Mouse (Mus musculus) midbrain, embryonic 10.5 days (tissue): ENCODE data around the gene Klk1b21. TPM values are rescaled to one million over a fixed set of nuclear protein-coding genes. Genes with fewer than 3 reads are reported as not detected.
"Not testable (repeated sequence)": the region's sequence is repeated elsewhere in the genome, so short reads cannot be mapped to it uniquely, and the experiment has no call there.

Source experiments
- DNase-seq: peaks from one replicate; pipeline ENCODE4 v3.0.0-alpha.2; 2017; ENCODE audit warnings: low spot score
- H3K27ac ChIP-seq: fragments of 300-500 bp; sonication (generic); replicated peaks from 2 replicates; pipeline ENCODE4 v1.5.1; 2016; ENCODE audit warnings: mild to moderate bottlenecking
- H3K27me3 ChIP-seq: fragments of 300-500 bp; sonication (generic); 2 replicates; pipeline ENCODE4 v1.6.1; 2016; ENCODE audit warnings: low read depth, mild to moderate bottlenecking; ENCODE audit not compliant: poor library complexity, severe bottlenecking
- H3K36me3 ChIP-seq: fragments of 300-500 bp; sonication (generic); 2 replicates; pipeline ENCODE4 v1.6.1; 2016; ENCODE audit warnings: mild to moderate bottlenecking, moderate library complexity
- H3K4me1 ChIP-seq: fragments of 300-500 bp; sonication (generic); 2 replicates; pipeline ENCODE4 v1.6.1; 2016
- H3K4me3 ChIP-seq: fragments of 300-500 bp; sonication (generic); 2 replicates; pipeline ENCODE4 v1.5.1; 2016; ENCODE audit warnings: mild to moderate bottlenecking, moderate library complexity
- H3K9me3 ChIP-seq: fragments of 300-500 bp; sonication (generic); replicated peaks from 2 replicates; pipeline ENCODE4 v1.6.1; 2016; ENCODE audit warnings: mild to moderate bottlenecking
- WGBS: fragments of 180-500 bp; shearing (Covaris S2); methylation state at CpG from one replicate; pipeline ENCODE4 v1.1.7; 2016; 5-methylcytosine and 5-hydroxymethylcytosine counted together
- polyA plus RNA-seq: library from polyadenylated mRNA; unstranded; fragments of >200 nt; fragmentation: Nextera tagmentation; extraction: Ambion mirVana; gene quantifications from 2 replicates; pipeline ENCODE4 v1.2.1, GENCODE M21; 2016

The Klk1b21 gene
- polyA plus RNA-seq = not detected in 2 replicates

DNA sequence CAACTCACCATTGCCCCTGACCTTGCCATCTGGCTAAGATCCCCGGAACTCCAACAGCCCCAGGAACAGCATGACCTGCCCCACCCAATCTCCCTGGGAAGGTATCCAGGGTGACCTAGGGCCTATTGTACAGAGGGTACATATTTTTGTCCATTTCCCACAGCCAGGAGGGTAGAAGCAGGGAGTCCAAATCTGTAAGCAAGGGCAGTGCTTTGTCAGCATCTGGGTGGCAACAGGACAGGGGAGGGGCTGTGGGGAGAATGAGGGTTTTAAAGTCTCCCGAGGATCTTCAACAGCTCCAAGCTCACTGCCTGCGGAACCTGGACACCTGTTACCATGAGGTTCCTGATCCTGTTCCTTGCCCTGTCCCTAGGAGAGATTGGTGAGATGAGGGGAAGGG is at the start of gene Klk1b21:
Klk1b21 (plus strand) TSS at position 301 of the 400 bp plus-strand sequence.
- H3K27ac ChIP-seq = not testable (repeated sequence)
- WGBS = 96% methylated on average over 3 of the region's 3 CpGs

DNA sequence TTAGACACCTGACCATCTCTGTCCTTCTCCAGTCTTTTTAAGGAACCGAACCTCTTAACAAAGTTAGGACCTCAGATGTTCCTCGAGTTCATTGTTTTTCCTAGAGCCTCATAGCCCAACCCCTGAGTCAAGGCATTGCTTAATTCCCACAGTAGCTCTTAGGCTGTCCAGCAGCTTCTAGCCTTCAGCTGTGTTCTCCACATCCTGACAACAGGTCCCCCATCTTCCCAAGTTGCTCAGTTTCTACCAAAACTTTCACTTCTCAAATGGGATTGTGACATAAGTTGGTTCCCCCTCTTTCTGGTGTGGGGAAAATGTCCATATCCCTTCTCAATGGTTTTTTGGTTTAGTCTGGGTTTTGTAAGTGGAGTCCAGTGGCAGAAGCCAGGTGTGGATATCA is 30.0 kb upstream of the Klk1b21 start:
- Histone ChIP-seq H3K27ac (no peak overlapping the region), H3K4me1 (no peaks in the 10 kb centered on the region), H3K27me3 (no peaks in the 10 kb centered on the region), H3K4me3 (no peak overlapping the region), H3K9me3 (no peaks in the 10 kb centered on the region), H3K36me3 (no peaks in the 10 kb centered on the region)
- DNase-seq = no peak
- WGBS = 80% methylated on average over 2 of the region's 2 CpGs

More for the DNA sequence above, at the start of gene Klk1b21:
- not testable (repeated sequence) for DNase-seq, H3K4me1 ChIP-seq, H3K4me3 ChIP-seq, H3K9me3 ChIP-seq, H3K27me3 ChIP-seq, H3K36me3 ChIP-seq

DNA sequence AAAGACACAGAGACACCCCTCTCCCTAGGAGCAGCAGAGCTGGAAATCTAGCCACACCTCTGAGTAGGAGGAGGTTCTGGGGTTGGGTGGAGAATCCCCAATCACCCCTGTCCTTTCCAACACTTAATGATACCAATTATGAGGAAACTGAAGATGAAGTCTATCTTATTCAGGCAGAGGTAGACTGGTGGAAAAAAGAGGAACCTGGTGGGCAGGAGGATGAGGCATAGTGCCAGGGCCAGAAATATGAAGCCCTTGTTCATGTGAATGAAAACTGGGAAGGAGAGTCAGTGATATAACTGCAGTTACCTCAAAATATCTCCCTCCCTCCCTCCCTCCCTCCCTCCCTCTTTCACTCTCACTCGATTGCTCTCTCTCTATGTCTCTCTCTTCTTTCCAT is 24.4 kb upstream of the Klk1b21 start:
- DNase-seq = no peak
- H3K27ac ChIP-seq = no peak overlapping the region
- H3K4me3 ChIP-seq = no peak overlapping the region
- no peaks in the 10 kb centered on the region for H3K36me3 ChIP-seq
- peaks cover 2% of the 10 kb centered on the region; the same call in 1 of the 2 replicates for H3K9me3 ChIP-seq
- 78% methylated on average over 1 of the region's 1 CpGs for WGBS
- H3K4me1 ChIP-seq = no peaks in the 10 kb centered on the region
- no peaks in the 10 kb centered on the region for H3K27me3 ChIP-seq

DNA sequence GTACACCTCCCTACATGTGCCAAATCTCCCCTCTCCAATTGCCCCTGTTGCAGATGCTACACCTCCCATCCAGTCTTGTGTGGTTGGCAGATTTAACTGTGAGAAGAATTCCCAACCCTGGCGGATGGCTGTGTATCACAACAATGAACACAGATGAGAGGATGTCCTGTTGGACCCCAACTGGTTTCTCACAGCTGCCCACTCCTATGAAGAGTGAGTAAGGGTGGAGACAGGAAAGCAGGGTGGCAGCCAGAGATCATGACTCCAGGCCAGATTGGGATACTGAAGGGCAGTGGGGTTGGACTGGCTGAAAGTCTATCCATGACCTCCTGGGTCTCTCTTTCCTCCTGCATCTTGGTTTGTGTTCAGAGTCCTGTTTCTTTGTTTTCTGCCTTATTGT is 6.0 kb upstream of the Klk1b21 start:
- no peak for DNase-seq
- 74% methylated on average over 1 of the region's 1 CpGs for WGBS
- H3K9me3 ChIP-seq = no peaks in the 10 kb centered on the region

DNA sequence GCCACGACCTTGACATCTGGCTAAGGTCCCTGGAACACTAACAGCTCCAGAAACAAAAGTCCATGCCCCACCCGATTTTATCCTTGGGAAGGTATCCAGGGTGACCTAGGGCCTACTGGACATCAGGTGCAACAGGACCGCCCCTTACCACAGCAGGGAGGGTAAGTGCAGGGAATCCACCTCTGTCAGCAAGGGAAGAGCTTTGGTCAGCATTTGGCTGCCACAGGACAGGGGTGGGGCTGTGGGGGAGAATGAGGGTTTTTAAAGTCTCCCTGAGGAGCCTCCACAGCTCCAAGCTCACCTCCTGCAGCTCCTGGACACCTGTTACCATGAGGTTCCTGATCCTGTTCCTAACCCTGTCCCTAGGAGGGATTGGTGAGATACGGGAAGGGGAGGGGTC is 10.2 kb downstream of the Klk1b21 start, which contains the start of gene Klk1b22:
Klk1b22 (plus strand) TSS at position 301 of the 400 bp plus-strand sequence.
- no peaks in the 10 kb centered on the region for H3K36me3 ChIP-seq
- H3K27ac ChIP-seq = no peak within 1 kb of the TSS
- no peaks in the 10 kb centered on the region for H3K9me3 ChIP-seq
- H3K4me3 ChIP-seq = no peak within 1 kb of the TSS
- DNase-seq = no peak
- no peaks in the 10 kb centered on the region for H3K4me1 ChIP-seq
- no peaks in the 10 kb centered on the region for H3K27me3 ChIP-seq
- WGBS = 70% methylated on average over 4 of the region's 4 CpGs

More for the DNA sequence above, 6.0 kb upstream of the Klk1b21 start:
- Histone ChIP-seq H3K27me3 (no peaks in the 10 kb centered on the region), H3K4me3 (no peak overlapping the region), H3K27ac (no peak overlapping the region), H3K36me3 (no peaks in the 10 kb centered on the region), H3K4me1 (no peaks in the 10 kb centered on the region)

DNA sequence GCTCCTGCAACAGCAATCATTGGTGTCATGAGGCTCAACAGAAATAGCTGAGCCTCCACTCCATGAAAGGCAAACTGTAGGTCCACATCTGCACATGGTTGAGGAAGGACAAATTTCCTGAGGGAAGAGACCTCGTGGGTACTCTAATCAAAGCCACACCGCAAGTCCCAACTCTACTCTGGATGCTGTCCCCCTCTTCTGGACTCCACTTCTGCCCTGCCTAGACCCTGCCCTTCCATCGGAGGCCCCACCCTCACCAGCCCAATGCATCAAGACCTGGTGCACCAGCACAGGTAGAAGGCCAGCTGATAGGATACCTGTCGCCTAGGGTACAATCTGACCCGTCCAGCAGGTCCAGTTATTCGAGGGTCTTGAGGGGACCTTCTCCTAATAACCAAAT is 21.3 kb downstream of the Klk1b21 start:
- Histone ChIP-seq H3K27me3 (no peaks in the 10 kb centered on the region), H3K36me3 (no peaks in the 10 kb centered on the region), H3K9me3 (no peaks in the 10 kb centered on the region; the same call in 1 of the 2 replicates), H3K4me1 (no peaks in the 10 kb centered on the region), H3K4me3 (no peak overlapping the region), H3K27ac (no peak overlapping the region)
- DNase-seq = no peak
- 92% methylated on average over 6 of the region's 6 CpGs for whole genome bisulfite sequencing

DNA sequence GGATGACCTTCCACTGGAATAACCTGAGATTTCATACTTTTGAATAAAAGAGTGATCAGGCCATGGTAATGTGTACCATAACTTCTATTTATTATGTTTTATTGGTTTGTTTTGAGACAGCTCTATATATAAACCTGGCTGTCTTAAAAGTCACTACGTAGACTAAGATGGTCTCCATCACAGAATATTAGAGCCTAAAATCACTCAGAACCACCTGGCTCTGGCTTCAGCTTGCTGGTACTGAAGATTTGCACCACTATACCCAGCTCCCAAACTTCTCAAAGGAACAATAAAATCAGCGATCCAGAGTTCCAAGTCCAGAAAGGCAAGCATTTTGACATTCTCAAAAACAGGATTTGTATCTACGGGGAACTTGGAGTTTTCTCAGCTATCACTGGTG is 34.3 kb downstream of the Klk1b21 start, which contains the start of gene Klk1b16:
Klk1b16 (plus strand) TSS at position 301 of the 400 bp plus-strand sequence.
- 96% methylated on average over 3 of the region's 3 CpGs for WGBS
- Histone ChIP-seq H3K4me1 (no peaks in the 10 kb centered on the region), H3K36me3 (no peaks in the 10 kb centered on the region), H3K27me3 (no peaks in the 10 kb centered on the region), H3K27ac (no peak within 1 kb of the TSS), H3K4me3 (no peak within 1 kb of the TSS), H3K9me3 (no peaks in the 10 kb centered on the region)
- DNase-seq = no peak

Other genes starting within 250 kb of the Klk1b21 start
- gene Klk4, start 221.2 kb upstream of the Klk1b21 start, polyA plus RNA-seq = not detected in 2 replicates
- not detected in 2 replicates for gene Klk15, start 168.6 kb upstream of the Klk1b21 start, polyA plus RNA-seq
- gene Klk1b8, start 151.7 kb upstream of the Klk1b21 start, polyA plus RNA-seq = not detected in 2 replicates
- not detected in 2 replicates for gene Klk1b1, start 135.6 kb upstream of the Klk1b21 start, polyA plus RNA-seq
- not detected in 2 replicates for gene Klk1b9, start 126.3 kb upstream of the Klk1b21 start, polyA plus RNA-seq
- gene Klk1b11, start 106.5 kb upstream of the Klk1b21 start, polyA plus RNA-seq = not detected in 2 replicates
- gene Klk1b26, start 90.2 kb upstream of the Klk1b21 start, polyA plus RNA-seq = not detected in 2 replicates
- not detected in 2 replicates for gene Klk1b27, start 50.0 kb upstream of the Klk1b21 start, polyA plus RNA-seq
- gene Klk1b22, start 10.3 kb downstream of the Klk1b21 start, polyA plus RNA-seq = not detected in 2 replicates
- gene Klk1b16, start 34.4 kb downstream of the Klk1b21 start, polyA plus RNA-seq = not detected in 2 replicates
- gene Klk1b24, start 85.9 kb downstream of the Klk1b21 start, polyA plus RNA-seq = not detected in 2 replicates
- gene Klk1b3, start 95.9 kb downstream of the Klk1b21 start, polyA plus RNA-seq = not detected in 2 replicates
- gene Klk1b4, start 105.1 kb downstream of the Klk1b21 start, polyA plus RNA-seq = not detected in 2 replicates
- not detected in 2 replicates for gene Klk1b5, start 113.6 kb downstream of the Klk1b21 start, polyA plus RNA-seq
- not detected in 2 replicates for gene Klk1, start 123.0 kb downstream of the Klk1b21 start, polyA plus RNA-seq
- 0.17 TPM in 1 of 2 replicates, not detected in the other for gene Gm36864, start 133.8 kb downstream of the Klk1b21 start, polyA plus RNA-seq
- 1.6 and 1.7 TPM in 2 replicates for gene 1700028J19Rik, start 144.4 kb downstream of the Klk1b21 start, polyA plus RNA-seq
- gene 2410002F23Rik, start 144.4 kb downstream of the Klk1b21 start, polyA plus RNA-seq = 172 and 189 TPM in 2 replicates
- 0.17 TPM in 1 of 2 replicates, not detected in the other for gene Acp4, start 155.1 kb downstream of the Klk1b21 start, polyA plus RNA-seq
- gene Gm15517, start 159.1 kb downstream of the Klk1b21 start, polyA plus RNA-seq = not detected in 2 replicates
- 2.2 and 2.4 TPM in 2 replicates for gene Clec11a, start 204.6 kb downstream of the Klk1b21 start, polyA plus RNA-seq
- gene Shank1, start 207.9 kb downstream of the Klk1b21 start, polyA plus RNA-seq = 1.5 and 2.6 TPM in 2 replicates